Mouse (Mus musculus): Measurements from ENCODE around the gene Srgn.

- no peak for TF ChIP-seq CTCF (IDR thresholded peaks at IDR 0.05; ENCODE audit: extremely low read depth, insufficient read depth, insufficient read length, insufficient replicate concordance)
- TF ChIP-seq POLR2A (IDR thresholded peaks at IDR 0.05; ENCODE audit: low read depth, low read length) = no peak
Observed at GRCm38 (mm10) chr10:62544316-62544715, 17.1 kb upstream of the Srgn start.

Measured in spleen, adult 2 months (tissue).